Mouse (Mus musculus): Measurements from ENCODE around the gene Il18rap. TPM values are rescaled to one million over a fixed set of nuclear protein-coding genes. Genes with fewer than 3 reads are reported as not detected.
"Not testable (repeated sequence)": the region's sequence is repeated elsewhere in the genome, so short reads cannot be mapped to it uniquely, and the experiment has no call there.

Gene Il18rap
- polyA plus RNA-seq, 2 experiments from 2014 or later, result 19.6 to 23.5 TPM

DNA sequence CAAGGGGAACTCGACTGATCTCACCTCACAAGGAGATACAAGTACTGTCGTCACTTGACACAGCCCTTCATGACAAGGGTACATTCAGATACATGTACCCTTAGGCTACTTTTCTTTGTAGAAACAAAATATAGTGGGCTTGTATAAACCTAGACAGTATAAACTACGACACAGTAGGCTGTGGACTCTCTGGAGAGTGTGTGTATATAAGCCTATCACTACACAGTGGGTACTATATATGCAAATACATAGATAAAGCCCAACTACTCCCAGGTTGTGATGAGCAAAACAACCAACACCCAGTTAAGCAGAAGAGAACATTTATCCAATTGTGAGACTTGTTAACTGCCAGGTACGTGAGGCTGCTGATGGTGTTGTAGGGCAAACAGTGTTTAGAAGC, 31.5 kb downstream of the Il18rap start:
- no peak for ATAC-seq

GRCm38 (mm10) chr1:40547064-40547572, 32.0 kb downstream of the Il18rap start:
- no peak for ATAC-seq

- no peak for ATAC-seq
Measured at GRCm38 (mm10) chr1:40547762-40548161, 32.6 kb downstream of the Il18rap start.

DNA sequence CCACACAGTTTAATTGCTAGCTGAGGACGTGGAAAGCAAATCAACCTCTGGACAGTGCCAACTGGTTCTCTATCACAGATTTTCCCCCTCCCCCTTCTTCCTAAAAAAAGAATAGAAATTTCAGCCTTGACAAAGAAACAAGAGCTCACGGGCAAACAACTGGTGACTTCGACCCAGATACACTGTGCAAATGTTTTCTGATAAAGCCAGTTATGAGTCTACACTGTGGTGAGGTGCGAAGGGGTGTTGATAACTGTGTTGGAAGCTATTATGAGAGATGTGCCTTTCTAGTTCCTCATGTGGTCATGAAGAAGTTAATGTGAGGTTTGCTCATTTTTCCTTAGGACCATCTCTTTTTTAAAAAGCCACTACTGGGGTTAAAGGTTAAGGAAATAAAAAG, 54.2 kb downstream of the Il18rap start:
- ATAC-seq, result no peak

DNA sequence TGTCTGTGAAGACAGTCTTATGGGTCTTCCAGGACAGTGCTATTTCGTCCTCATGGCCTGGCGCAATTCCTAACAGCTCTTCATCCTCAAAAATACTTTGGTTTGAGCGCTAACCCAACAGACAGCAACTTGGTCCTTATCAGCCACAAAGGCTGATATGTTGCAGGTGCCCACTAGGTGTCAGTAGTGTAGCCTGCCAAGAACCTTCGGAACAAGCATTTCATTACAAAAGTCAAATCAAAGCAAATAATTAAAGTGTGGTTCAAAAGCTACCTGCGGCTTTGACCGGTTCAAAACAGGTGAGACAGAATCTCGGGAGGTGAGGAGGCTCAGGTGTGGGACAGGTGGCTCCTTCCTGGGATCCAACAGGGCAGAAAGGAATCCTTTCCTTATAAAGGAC, 64.6 kb downstream of the Il18rap start, which contains the start of gene Slc9a4:
TSS of gene Slc9a4 (plus strand) at position 298 of the 400 bp plus-strand sequence.
- no peak for ATAC-seq

DNA sequence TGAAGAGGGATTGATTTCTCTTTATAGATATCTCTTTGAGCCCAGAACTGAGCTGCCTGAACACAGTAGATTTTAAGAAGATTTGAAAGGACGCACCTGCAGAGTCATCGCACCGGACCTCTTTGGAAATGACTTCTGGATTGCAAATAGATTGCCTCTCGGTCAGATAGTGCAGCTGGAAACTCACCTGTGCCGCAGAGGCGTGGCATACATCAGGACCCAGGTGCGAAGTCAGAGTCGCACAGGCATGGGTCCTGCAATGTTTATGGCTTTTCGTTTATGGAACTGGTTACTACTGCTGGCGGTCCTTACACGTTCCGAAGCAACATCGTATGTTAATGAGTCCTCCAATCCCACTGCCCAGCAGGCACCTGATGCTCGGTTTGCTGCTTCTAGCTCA, 65.1 kb downstream of the Il18rap start:
- ATAC-seq, result no peak

DNA sequence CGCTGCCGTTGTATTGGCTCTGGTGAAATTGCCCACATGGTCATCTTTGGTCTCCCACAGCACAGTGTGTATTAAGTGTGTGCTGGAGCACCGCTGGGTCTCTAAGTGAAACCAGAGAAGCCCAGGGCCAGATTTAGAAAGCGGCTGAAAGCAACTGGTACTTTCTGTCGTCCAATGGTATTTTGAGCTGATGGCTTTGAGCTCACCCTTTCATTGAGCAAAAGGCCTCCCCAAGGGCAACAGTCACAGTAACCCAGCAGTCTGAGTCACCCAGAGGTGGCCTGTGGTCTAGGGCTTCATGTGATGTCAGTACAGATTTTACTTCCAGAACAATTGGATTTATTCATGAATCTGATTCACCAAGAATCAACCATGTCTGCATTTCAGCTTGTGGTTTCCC, 71.6 kb downstream of the Il18rap start:
- no peak for ATAC-seq

DNA sequence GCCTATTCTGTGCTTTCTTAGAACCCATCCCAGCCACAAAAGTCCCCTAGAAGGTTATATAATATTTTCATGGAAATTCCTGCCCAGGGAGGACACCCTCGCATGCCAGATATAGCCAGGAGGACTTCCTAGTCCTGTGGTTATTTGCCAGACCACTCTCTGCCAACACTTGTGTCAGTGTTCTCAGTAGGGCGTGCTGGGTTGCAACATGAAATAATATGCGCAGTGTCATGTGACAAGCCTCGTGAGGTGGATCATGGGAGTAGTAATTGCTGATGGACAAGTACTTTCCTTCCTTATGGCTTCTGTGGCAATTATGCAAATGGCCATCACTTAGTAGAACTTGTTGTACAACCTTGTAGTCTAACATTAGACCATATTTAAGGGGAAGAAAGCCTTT, 75.8 kb downstream of the Il18rap start:
- ATAC-seq, result no peak

GRCm38 (mm10) chr1:40597822-40598221, 82.7 kb downstream of the Il18rap start:
- ATAC-seq, result no peak

GRCm38 (mm10) chr1:40599661-40600060, 84.5 kb downstream of the Il18rap start:
- ATAC-seq, result not testable (repeated sequence)

- no peak for ATAC-seq
Measured at GRCm38 (mm10) chr1:40600394-40601327, 85.5 kb downstream of the Il18rap start.

Other genes starting within 250 kb of the Il18rap start
- gene Il1rl2, start 190.8 kb upstream of the Il18rap start, polyA plus RNA-seq (2017; shearing (Covaris generic)), result 1 to 10 TPM; 1.3 to 1.5 TPM
- gene Il1rl1, start 85.8 kb upstream of the Il18rap start, polyA plus RNA-seq (2017; shearing (Covaris generic)), result 10 to 100 TPM in 1 of 2 experiments, 1 to 10 TPM in 1; 7.7 to 17.7 TPM
- 100 to 1,000 TPM in 1 of 2 experiments, 10 to 100 TPM in 1; 72.9 to 107 TPM for gene Il18r1, start 49.8 kb upstream of the Il18rap start, polyA plus RNA-seq (2017; shearing (Covaris generic))
- not detected for gene Slc9a4, start 64.7 kb downstream of the Il18rap start, polyA plus RNA-seq (2017; shearing (Covaris generic))
- not detected for gene Slc9a2, start 165.2 kb downstream of the Il18rap start, polyA plus RNA-seq (2017; shearing (Covaris generic))

Measured in activated CD4-positive, CD25-positive, alpha-beta regulatory T cell, adult 4 months (primary cell).